Mouse (Mus musculus) ES-E14 (cell line): Measurements from ENCODE around the gene Pus7. TPM values are rescaled to one million over a fixed set of nuclear protein-coding genes. Genes with fewer than 3 reads are reported as not detected.
"Not testable (repeated sequence)": the region's sequence is repeated elsewhere in the genome, so short reads cannot be mapped to it uniquely, and the experiment has no call there.

Experiments used
- DNase-seq: peaks from one replicate; pipeline ENCODE4 v3.0.0-alpha.2; 2013; ENCODE audit warnings: low read depth, low spot score
- H3K27ac ChIP-seq: 2 replicates; pipeline ENCODE4 v1.5.1; 2012; ENCODE audit warnings: low read depth, mild to moderate bottlenecking, low read length, moderate library complexity, mixed read lengths; ENCODE audit not compliant: poor library complexity, insufficient read depth, severe bottlenecking
- H3K36me3 ChIP-seq: 2 replicates; pipeline ENCODE4 v1.6.1; 2012; ENCODE audit warnings: mild to moderate bottlenecking, low read length, moderate library complexity, mixed read lengths; ENCODE audit not compliant: control insufficient read depth, poor library complexity, insufficient read depth, severe bottlenecking
- H3K4me1 ChIP-seq, 2 experiments: fragments of 150-350 bp in 1 of 2; sonication (generic) in 1 of 2; 2 replicates each; pipeline ENCODE4 v1.6.1; 2012; ENCODE audit warnings: low read length in 2 of 2, mild to moderate bottlenecking in 1 of 2, mixed read lengths in 1 of 2; ENCODE audit not compliant: control insufficient read depth in 2 of 2, insufficient read depth in 2 of 2, poor library complexity in 1 of 2
- H3K4me3 ChIP-seq, 2 experiments: fragments of 150-350 bp in 1 of 2; sonication (generic) in 1 of 2; 2 replicates each; pipeline ENCODE4 v1.5.1; 2012; ENCODE audit warnings: low read length in 2 of 2, low read depth in 1 of 2, mild to moderate bottlenecking in 1 of 2, mixed read lengths in 1 of 2; ENCODE audit not compliant: insufficient read depth in 1 of 2, poor library complexity in 1 of 2, severe bottlenecking in 1 of 2
- H3K9ac ChIP-seq: 2 replicates; pipeline ENCODE4 v1.6.1; 2012; ENCODE audit warnings: low read depth, mild to moderate bottlenecking, low read length, mixed read lengths; ENCODE audit not compliant: poor library complexity, insufficient read depth, severe bottlenecking
- H3K9me3 ChIP-seq: fragments of 150-350 bp; sonication (generic); 2 replicates; pipeline ENCODE4 v1.6.1; 2012; ENCODE audit warnings: low read depth, mild to moderate bottlenecking, low read length; ENCODE audit not compliant: control insufficient read depth, insufficient read depth
- CHD2 ChIP-seq: IDR thresholded peaks from 2 replicates; pipeline ENCODE4 v1.6.1; 2014; ENCODE audit warnings: mild to moderate bottlenecking, low read depth, low read length, inconsistent platforms
- HCFC1 ChIP-seq: IDR thresholded peaks from 2 replicates; pipeline ENCODE4 v1.6.1; 2012; ENCODE audit warnings: low read length, inconsistent platforms, borderline replicate concordance; ENCODE audit not compliant: insufficient read depth
- MAFK ChIP-seq: IDR thresholded peaks from 2 replicates; pipeline ENCODE4 v1.6.1; 2014; ENCODE audit warnings: mild to moderate bottlenecking, low read depth, low read length, inconsistent platforms; ENCODE audit not compliant: insufficient read depth
- ZC3H11A ChIP-seq: IDR thresholded peaks from 2 replicates; pipeline ENCODE4 v1.6.1; 2012; ENCODE audit warnings: low read depth, mild to moderate bottlenecking, inconsistent platforms, low read length, borderline replicate concordance
- ZNF384 ChIP-seq: IDR thresholded peaks from 2 replicates; pipeline ENCODE4 v1.6.1; 2012; ENCODE audit warnings: low read depth, low read length, inconsistent platforms
- in situ Hi-C, 2 experiments: fragments of 600-800 bp; cut with MboI; formaldehyde crosslinking; loops; one replicate each; pipeline ENCODE4 v1.15.1; 2025; ENCODE audit warnings: low sequenced_read_pairs in 2 of 2, inconsistent platforms in 1 of 2; ENCODE audit not compliant: unreplicated experiment in 2 of 2
- total RNA-seq: library from RNA; depleted of rRNA; stranded (reverse); fragments of 300-350 nt; gene quantifications from 2 replicates; pipeline ENCODE4 v1.2.3, GENCODE M21; 2012

Pus7 gene
- total RNA-seq, 1 experiment, result 33.2 TPM

GRCm38 (mm10) chr5:23717469-23718181, 65.9 kb downstream of the Pus7 start:
- TF ChIP-seq CHD2 (no peak), MAFK (no peak), ZNF384 (no peak), HCFC1 (no peak), ZC3H11A (no peak)
- Histone ChIP-seq H3K9me3 (no peaks in the 10 kb centered on the region), H3K27ac (no peak overlapping the region), H3K4me1 (peaks cover 0 to 8% of the 10 kb centered on the region in 2 experiments; a peak in 2 of 4 replicates), H3K9ac (no peak overlapping the region), H3K4me3 (no peak overlapping the region), H3K36me3 (no peaks in the 10 kb centered on the region)
- DNase-seq, result no peak
- in situ Hi-C loops, result no loop called here

DNA sequence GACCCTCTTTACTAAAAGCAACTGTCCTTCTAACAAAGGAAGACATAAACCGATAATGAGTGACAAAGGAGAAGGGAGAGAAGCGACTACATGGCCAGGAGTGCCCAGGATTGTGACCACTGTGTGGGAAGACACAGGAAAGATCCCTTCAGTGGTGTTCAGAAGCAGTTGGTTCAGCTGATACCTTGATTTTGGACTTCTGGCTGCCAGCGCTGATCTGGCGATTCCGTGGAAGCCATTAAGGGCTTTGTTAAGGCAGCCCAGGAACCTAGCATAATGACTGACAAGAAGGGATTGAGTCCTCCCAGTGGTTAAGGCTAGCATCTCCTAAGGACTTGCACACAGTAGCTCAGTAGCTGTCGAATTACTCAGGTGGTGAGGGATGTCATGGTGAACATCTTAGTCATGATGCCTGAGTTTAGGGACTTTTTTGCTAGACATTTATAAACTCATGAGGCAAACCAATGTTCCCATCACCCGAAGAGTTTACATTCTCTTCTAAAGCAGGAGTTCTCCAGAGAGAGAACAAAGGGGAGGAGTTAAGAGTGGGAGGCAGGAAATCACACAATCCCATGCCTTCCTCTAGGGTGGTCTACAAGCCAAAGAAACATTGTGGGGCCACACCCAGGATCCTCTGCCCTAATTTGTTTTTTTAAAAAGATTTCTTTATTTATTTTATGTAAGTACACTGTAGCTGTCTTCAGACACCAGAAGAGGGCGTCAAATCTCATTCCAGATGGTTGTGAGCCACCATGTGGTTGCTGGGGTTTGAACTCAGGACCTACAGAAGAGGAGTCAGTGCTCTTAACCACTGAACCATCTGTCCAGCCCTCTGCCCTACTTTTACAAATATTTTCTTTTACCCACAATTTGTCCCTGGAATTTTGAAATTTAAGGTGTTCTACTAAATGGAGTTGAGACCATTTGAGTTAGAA, 69.8 kb downstream of the Pus7 start:
- no peak overlapping the region for H3K4me3 ChIP-seq
- no peak for TF ChIP-seq ZNF384
- no peak for TF ChIP-seq HCFC1
- TF ChIP-seq CHD2, result no peak
- no peak for TF ChIP-seq MAFK
- TF ChIP-seq ZC3H11A, result no peak
- H3K36me3 ChIP-seq, result peaks cover 12% of the 10 kb centered on the region; the same call in 1 of the 2 replicates
- no peak for DNase-seq
- H3K27ac ChIP-seq, result peak overlapping the region; percentile 68
- no peaks in the 10 kb centered on the region for H3K9me3 ChIP-seq
- peak overlapping the region; percentile 35; the same call in 1 of the 2 replicates for H3K9ac ChIP-seq
- in situ Hi-C loops, result loop anchor here (5.0 kb wide), 1 partner anchor 139 kb away; no protein-coding TSS in a partner anchor
- peaks cover 0 to 5% of the 10 kb centered on the region in 2 experiments; a peak in 2 of 4 replicates for H3K4me1 ChIP-seq

DNA sequence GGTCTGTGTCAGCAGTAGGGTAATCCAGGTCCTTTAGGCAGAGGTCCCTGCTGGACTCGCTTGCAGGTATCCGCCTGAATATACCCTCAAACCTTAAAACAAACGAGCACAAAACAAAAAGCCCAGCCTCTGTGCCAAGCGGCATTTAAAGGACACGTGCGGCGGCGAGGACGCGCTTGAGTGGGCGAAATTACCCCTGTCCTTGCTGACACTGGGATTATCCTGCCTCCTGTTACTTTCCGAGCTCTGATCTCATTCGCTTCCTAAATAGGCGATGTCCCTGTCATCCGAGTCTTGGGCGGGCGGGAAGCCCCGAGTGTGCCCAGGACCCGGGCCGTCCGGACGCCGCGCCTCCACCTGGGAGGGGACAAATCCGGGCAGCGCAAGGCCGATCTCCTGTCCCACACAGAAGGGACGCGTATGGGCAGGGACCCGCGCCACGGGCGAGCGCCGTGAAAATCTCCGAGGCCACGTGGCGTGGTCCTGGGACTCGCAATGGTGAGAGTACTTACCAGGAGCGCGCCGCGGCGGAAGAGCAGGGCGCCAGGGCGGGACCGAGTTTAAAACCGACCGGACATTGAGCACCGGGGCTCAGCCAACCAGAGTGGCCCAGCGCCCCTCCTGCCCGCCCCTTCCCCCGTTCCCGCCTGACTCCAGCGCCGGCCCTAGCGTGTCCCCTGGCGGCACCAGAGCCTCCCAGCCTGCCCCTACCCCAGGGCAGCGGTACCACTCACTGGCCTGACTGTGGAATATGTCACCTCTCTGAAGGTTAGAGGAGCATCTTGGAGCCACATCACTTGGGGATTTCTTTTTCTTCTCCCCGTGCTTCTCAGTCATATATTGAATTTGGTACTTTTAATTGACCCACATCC, 71.1 kb downstream of the Pus7 start:
- Histone ChIP-seq H3K27ac (peak overlapping the region; percentile 73), H3K9me3 (no peaks in the 10 kb centered on the region), H3K4me1 (peaks cover 0 to 5% of the 10 kb centered on the region in 2 experiments; a peak in 2 of 4 replicates), H3K36me3 (peaks cover 12% of the 10 kb centered on the region; the same call in 1 of the 2 replicates), H3K9ac (peak overlapping the region; percentile 93), H3K4me3 (peak overlapping the region; percentile 78 to 96)
- in situ Hi-C loops, result loop anchor here (5.0 kb wide), 1 partner anchor 140 kb away; no protein-coding TSS in a partner anchor
- TF ChIP-seq MAFK, result no peak
- no peak for TF ChIP-seq CHD2
- TF ChIP-seq ZNF384, result no peak
- TF ChIP-seq ZC3H11A, result no peak
- no peak for TF ChIP-seq HCFC1
- DNase-seq, result no peak

- H3K4me3 ChIP-seq, result peak overlapping the region; percentile 78 to 96
- not testable (repeated sequence) for H3K4me1 ChIP-seq, H3K9me3 ChIP-seq
- peaks cover 12% of the 10 kb centered on the region; the same call in 1 of the 2 replicates for H3K36me3 ChIP-seq
- DNase-seq, result peak; percentile 55
- peak overlapping the region; percentile 93 for H3K9ac ChIP-seq
- peak overlapping the region; percentile 73 for H3K27ac ChIP-seq
- in situ Hi-C loops, result loop anchor here (5.0 kb wide), 1 partner anchor 141 kb away; no protein-coding TSS in a partner anchor
Observed at GRCm38 (mm10) chr5:23711671-23712129, 71.8 kb downstream of the Pus7 start.
